Mouse (Mus musculus): ENCODE data around the gene Atr. TPM values are rescaled to one million over a fixed set of nuclear protein-coding genes. Genes with fewer than 3 reads are reported as not detected.

Atr gene
- polyA plus RNA-seq, 1 experiment = 2.8 TPM

DNA sequence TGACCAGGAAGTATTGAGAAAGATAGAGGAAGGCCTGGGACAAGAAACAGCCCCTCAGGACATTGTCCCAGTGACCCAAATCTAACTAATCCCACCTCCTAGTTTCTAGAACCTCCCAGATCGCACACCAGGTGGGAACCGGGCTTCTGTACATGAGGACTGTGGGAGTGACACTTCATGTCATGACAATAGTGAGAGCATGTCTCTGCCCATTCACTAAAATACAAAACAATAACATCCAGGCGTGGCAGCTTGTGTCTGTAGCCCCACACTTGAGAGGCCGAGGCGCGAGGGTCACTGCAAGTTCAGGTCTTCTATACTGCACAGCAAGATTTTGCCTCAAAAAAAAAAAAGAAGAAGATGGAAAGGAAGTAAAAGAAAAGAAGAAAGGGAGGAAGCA, 122.5 kb downstream of the Atr start:
- no peak for DNase-seq
- 83% methylated on average over 6 of the region's 6 CpGs for WGBS
- TF ChIP-seq POLR2A (IDR thresholded peaks at IDR 0.05; ENCODE audit: low read depth, low read length) = no peak
- no peak for TF ChIP-seq CTCF (conservative IDR thresholded peaks at IDR 0.05; ENCODE audit: insufficient read depth, insufficient read length, low read depth, low read length)
- H3K4me3 ChIP-seq (ENCODE audit: insufficient read depth, low read depth, low read length) = no peak overlapping the region
- H3K4me1 ChIP-seq (ENCODE audit: control insufficient read depth, insufficient read depth, low read length) = no peaks in the 10 kb centered on the region
- no peaks in the 10 kb centered on the region for H3K27me3 ChIP-seq (replicated peaks; ENCODE audit: control insufficient read depth, insufficient read depth, low read length)
- H3K36me3 ChIP-seq (ENCODE audit: control insufficient read depth, insufficient read depth, low read length) = peaks cover 6% of the 10 kb centered on the region
- no peak overlapping the region for H3K27ac ChIP-seq (ENCODE audit: insufficient read depth, low read depth, low read length)

DNA sequence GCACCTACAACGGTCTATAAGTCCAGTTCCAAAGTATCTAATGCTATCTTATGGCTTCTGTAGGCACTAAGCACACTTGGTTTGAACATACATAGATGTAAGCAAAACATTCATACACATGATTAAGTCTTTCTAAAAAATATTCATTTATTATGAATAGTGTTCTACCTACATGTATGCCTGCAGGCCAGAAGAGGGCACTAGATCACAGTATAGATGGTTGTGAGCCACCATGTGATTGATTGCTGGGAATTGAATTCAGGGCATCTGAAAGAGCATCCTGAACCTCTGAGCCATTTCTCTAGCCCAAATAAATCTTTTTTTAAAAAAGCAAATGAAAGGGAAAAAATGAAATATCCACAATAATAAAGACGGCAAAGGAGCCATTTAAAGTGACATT, 134.9 kb downstream of the Atr start:
- Histone ChIP-seq H3K36me3 (ENCODE audit: control insufficient read depth, insufficient read depth, low read length) (peaks cover 10% of the 10 kb centered on the region), H3K4me1 (ENCODE audit: control insufficient read depth, insufficient read depth, low read length) (no peaks in the 10 kb centered on the region), H3K27me3 (replicated peaks; ENCODE audit: control insufficient read depth, insufficient read depth, low read length) (no peaks in the 10 kb centered on the region), H3K27ac (ENCODE audit: insufficient read depth, low read depth, low read length) (no peak overlapping the region), H3K4me3 (ENCODE audit: insufficient read depth, low read depth, low read length) (no peak overlapping the region)
- TF ChIP-seq POLR2A (IDR thresholded peaks at IDR 0.05; ENCODE audit: low read depth, low read length) (no peak), CTCF (conservative IDR thresholded peaks at IDR 0.05; ENCODE audit: insufficient read depth, insufficient read length, low read depth, low read length) (no peak)
- 99% methylated on average over 2 of the region's 2 CpGs for WGBS
- no peak for DNase-seq

Other genes with a start within 250 kb of the Atr start
- 0.78 and 0.90 TPM in 2 replicates for gene Pcolce2, start 220.0 kb upstream of the Atr start, polyA plus RNA-seq (2012; rRNA removed)
- 11.6 and 13.6 TPM in 2 replicates for gene Trpc1, start 107.2 kb upstream of the Atr start, polyA plus RNA-seq (2012; rRNA removed)
- gene Pls1, start 12.3 kb upstream of the Atr start, polyA plus RNA-seq (2012; rRNA removed) = 12.0 and 21.6 TPM in 2 replicates
- gene Xrn1, start 97.2 kb downstream of the Atr start, polyA plus RNA-seq (2012; rRNA removed) = 3.2 and 4.0 TPM in 2 replicates